Mouse (Mus musculus): ENCODE measurements around the gene Gm10134.

The Gm10134 gene

DNA sequence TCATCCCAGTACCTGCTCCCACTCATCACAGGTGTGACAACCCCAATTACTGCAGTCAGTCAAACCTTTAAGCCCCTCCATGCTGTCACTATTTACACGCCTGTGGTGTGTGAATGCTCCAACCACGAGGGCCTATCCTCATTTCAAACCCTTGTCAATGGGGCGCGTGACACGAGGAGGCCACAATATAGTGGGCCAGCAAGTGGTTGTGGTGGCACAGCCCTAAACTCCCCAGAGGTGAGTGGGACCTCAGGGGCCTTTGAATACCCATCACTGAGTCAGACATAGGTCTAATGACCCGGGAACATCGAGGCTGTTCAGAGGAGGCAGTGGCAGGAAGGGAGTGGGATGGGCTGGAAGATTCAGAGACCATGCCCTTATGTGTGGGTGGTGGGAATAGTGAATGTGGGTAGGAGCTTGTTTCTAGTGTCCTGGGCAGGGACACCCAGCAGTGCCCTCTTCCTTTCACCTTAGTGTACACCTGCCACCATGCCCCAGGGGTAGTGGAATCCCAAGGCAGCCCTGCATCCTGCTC, 28.1 kb downstream of the Gm10134 start:
- no peak for DNase-seq

DNA sequence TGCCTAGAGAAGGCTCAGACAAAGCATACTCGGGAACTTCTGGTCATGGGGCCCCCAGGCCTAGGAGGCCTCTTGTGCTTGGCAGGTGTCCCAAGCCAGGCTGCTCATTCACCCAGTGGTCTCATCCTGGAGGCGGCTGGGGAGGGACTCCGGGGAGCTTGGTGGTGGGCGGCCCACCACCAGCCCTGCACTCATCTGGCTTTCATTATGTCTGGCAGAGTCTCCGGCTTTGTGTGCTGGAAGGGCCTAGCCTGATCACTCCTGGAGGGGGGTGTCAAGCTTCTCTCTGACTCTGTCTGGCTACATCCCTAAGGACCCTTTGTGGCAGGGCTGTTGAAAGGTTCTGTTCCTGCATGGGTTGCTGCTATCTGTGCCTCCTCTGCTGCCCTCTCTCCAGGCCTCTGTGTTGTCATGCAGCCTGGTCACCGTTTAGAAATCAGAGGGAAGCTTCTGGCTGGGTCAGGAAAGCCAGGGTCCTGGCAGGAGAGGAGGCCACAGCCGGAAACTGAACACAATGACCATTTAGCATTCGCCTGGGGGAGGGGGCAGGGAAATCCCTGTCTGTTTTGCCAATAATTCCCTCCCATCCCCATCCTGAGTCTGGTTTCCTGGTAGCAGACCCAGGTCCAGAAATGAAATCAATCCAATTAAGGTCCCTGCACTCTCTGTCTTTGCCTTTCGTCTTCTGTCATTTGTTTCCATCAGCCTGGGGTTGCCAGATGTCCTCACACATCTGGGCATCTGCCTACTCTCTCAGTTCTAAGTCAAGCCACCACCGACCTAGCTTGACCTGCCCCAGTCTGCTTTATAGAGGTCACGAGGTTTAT, 28.8 kb downstream of the Gm10134 start:
- DNase-seq = no peak

DNA sequence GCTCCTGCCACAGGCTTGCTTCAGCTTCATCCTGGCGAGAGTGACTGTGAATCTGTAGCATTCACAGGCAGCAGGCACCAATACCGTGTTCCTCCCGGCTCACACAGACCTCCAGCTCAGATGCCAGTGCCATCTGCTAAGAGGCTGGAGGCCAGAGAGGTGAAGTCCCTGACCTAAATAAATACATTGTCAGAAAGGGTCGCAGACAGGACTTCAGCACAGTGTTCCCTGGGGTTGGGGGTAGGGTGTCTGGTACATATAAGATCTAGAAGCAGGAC, 29.3 kb downstream of the Gm10134 start:
- DNase-seq = no peak

DNA sequence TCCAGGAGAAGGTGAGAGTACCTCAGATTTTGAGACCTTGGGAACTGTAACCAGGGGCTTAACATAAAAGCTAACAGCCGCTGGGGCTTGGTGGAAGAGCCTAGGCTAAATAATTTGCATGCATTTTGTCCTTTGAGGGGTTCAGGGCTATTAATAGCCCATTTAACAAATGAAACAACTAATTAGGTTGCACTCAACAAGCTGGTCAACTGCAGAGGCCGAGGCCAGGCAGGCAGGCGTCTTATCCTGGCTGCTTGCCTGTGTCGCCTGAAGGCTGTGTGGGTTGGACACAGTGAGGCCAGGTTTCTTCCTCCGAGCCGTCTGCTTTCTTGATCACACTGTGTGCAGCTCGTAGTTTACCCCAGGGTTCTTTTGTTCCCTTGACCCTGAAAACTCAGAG, 29.8 kb downstream of the Gm10134 start:
- DNase-seq = no peak

DNA sequence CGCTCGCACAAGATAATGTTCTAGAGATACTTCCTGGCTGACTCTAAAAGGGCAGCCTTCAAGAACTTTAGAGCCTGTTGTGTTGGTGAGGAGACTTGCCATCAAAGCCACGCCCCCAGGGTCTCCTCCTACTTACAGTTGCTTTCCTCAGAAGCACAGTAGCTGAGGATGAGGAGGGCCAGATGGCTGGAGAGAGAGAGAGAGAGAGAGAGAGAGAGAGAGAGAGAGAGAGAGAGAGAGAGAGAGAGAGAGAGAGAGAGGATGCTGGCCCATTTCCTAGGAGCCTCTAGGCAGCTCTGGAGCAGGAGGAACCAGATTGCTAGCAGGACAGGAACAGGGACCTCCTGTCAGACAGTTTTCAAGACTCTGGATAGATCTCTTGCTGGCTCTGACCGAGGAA, 30.3 kb downstream of the Gm10134 start:
- DNase-seq = no peak

DNA sequence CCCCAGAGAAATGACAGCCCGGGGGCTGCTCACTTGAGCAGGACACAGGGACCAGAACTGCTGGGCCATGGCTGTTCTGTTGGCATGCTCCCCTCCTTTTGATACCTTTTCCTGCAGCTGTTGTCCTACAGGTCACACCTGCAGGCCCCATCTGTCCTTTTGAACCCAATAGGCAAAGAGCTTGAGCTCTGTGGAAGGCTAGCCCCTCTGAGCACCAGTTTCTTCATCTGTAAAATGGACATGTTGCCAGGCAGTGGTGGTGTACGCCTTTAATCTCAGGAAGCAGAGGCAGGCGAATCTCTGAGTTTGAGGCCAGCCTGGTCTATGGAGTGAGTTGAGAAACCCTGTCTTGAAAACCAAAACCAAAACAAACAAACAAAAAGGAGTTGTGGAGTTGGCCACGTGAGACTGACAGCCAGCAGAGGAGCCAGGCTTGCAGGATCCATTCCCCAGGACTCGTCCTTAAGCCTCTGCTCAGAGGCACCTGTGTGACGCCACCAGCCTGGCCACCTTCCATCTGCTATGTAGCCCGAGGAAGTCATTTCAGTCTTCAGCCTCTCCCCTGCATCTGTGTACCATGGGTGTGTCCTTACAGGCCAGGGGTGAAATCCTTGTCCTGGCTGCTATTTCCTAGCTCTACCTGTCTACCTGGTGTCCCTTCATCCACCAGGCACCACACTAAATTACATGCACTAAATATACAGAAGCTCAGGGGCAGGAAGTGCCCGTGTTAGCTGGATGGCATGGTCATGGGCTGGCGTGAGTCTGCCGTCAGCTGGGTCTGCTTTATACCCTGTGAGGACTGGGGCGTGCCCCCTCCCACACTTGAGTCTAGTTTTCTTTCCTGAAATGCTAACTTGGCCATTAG, 31.1 kb downstream of the Gm10134 start:
- no peak for DNase-seq

DNA sequence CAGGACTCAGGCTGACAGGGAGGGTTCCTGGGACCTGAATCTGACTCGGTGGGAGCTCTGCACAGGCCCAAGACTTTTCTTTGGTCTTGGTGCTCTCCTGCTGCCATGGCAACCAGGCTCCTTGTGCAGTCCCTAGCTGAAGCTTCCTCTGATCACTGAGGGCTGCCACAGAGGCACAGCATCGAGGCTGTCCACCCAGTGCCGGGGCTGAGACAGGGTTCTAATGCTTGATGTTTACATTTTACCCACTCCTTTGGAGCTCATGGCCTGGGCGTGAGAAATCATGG, 31.7 kb downstream of the Gm10134 start:
- no peak for DNase-seq

DNA sequence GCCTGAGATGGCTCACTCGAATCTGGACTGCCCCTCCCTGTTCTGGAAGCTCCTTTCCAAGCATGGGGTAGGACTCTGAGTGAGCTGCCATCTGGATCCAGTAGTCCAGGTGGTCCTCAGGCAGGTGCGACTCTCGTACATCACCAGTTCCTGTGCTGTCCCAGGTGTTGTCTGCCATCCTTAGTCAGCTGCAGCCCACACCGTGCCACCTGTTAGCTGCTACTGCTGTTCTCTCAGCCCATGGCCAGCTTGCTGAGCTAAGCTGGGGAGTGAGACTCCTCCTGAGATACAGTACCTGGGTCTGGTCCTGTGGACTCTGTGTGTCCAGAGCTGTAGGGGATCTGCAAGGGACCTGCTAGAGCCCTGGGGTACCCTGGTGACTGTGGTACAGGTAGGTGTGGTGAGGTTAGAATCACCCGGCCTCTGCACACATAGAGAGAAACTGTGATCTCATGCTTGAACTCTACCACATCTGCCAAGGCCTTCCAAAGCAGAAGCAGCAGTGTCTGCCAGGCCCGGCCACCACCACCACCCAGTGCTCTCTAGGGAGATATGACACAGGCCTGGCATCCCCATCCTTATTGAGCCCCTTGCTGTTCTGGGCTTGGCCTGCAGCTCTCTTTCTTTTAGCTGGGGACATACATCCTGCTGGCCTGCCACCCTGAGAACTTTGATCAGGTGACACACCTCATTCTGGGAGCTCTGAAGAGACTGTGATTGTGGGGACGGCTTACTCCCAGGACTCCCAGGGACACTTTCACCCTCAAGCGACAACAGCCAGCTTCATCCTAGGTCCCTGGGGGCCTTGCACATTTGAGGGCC, 32.3 kb downstream of the Gm10134 start:
- no peak for DNase-seq

DNA sequence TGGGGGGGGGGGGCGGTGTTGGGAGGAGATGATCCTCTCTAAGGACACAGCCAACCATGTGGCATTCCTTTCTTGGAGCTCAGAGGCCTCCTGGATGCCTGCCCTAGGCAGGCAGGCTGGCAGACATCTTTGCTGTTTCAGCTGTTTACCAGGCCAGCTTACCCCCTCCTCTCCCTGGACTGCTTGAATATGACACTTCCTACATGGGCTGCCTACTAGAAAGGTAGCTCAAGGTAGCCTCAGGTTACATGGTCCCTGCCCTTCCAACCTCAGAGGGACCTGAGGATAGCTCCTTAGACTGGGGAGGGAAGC, 32.9 kb downstream of the Gm10134 start:
- no peak for DNase-seq

DNA sequence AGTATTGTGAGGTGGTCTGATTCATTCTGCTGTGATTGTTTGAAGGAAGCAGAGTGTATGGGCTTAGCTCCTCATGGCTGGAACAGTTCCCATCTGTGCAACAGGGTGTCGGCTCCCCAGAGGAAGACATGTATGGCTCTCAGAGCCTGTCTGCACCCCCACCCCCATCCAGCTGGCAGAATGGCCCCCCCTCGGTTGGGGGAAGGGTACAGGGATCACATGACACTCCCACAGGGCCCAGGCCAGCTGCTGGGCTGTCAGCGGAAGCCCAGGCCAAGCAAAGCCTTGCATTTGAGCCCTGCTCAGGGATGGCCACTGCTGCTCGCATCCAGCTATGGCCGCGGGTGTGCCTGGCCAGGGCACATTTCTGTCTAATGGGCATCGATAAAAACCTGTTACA, 33.3 kb downstream of the Gm10134 start:
- DNase-seq = peak in 1 of 2 experiments; percentile 37

DNA sequence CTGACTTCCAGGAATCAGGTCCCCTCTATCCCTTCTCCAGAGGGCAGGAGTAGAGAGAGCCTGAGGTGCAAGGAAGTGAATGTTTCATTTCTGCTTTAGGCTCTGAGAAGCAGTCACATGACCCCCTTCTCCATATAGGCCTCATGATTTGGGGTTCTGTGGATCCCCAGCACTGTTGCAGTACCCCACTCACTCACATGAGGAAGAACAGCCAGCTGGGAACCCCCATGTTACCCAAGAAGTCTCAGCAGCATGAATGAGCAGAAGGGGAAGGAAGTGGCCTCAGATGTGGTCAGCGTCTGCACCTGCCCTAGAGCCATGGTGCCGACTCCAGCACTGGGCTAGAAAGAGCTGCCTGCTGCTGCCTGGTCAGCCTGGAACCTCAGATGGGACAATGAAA, 34.1 kb downstream of the Gm10134 start:
- peak; percentile 42 to 55 for DNase-seq

DNA sequence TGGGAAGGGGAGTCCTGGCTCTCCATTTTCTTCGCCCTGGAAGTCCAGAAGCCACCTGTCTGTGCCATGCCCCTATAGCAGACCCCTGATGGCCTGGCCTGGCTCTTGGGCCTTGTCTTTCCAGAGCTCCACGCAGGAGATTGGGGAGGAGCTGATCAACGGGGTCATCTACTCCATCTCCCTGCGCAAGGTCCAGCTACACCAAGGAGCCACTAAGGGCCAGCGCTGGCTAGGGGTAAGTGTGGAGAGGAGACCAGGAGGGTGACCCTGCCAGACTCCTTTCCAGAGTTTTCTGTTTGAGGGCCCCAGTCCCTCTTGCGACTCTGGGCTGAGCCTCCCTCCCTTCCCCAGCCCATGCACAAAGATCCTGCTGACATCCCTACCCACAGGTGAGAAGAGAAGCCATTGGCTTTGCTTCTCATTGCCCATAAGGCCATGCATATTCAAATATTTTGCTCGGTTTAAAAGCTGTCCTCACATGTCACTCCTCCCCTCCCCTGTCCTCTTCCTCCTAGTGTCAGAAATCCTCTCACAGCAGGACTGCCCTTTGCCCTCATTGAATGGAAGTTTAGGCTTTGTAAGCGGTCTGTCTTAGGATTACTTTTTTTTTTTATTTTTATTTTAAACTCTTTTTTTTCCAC, 34.8 kb downstream of the Gm10134 start:
- no peak for DNase-seq

DNA sequence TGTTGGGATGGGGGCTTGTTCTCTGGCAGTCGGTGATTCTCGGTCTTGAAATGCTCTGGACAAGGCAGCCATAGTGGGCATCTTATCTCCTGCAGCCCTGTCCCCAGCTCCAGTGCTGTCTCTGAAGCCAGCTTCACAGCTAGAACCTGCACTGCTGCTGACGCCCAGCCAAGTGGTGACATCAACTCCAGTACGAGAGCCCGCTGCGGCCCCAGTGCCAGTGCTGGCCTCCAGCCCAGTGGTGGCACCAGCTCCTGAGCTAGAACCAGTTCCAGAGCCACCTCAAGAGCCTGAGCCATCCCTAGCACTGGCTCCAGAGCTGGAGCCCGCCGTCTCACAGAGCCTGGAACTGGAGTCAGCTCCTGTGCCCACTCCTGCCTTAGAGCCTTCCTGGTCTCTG, 38.0 kb downstream of the Gm10134 start:
- DNase-seq = no peak

DNA sequence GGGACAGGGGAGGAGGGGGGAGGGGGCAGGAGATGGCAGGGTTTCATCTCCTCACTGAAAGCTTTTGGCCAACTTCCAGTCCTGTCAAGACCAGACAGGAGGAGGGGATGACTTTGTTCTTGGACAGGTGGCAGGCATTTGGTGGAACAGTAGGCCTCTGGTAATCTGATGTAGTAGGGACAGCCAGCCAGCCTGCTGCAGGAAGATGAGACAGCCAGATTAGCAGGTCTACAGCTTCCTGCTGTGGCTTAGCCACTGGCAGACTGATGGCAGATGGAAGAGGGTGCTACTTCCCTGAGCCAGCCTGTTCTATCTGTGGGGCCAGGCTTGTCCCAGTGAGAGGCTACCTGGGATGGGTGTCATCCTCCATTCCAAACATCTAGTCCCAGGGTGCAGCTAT, 40.1 kb downstream of the Gm10134 start:
- DNase-seq = no peak

DNA sequence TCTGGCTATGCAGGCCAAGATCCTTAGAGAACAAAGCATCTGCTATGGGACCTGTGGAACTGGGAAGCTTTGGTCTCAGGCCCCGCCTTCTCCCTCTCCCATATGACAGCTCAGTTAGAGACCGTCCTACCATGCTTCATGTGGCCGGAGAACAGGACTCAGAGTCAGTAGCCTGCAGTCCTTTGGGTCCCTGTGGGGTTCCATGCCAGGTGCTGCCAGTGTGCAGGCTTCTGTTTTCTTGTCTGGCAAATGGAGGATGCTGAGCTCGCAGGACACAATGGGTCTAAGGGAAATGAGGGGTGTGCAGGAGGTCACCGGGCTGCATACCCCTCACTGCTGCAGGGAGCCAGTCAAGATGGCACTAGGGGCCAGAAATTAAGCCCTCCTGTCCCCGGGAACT, 40.7 kb downstream of the Gm10134 start:
- DNase-seq = no peak

DNA sequence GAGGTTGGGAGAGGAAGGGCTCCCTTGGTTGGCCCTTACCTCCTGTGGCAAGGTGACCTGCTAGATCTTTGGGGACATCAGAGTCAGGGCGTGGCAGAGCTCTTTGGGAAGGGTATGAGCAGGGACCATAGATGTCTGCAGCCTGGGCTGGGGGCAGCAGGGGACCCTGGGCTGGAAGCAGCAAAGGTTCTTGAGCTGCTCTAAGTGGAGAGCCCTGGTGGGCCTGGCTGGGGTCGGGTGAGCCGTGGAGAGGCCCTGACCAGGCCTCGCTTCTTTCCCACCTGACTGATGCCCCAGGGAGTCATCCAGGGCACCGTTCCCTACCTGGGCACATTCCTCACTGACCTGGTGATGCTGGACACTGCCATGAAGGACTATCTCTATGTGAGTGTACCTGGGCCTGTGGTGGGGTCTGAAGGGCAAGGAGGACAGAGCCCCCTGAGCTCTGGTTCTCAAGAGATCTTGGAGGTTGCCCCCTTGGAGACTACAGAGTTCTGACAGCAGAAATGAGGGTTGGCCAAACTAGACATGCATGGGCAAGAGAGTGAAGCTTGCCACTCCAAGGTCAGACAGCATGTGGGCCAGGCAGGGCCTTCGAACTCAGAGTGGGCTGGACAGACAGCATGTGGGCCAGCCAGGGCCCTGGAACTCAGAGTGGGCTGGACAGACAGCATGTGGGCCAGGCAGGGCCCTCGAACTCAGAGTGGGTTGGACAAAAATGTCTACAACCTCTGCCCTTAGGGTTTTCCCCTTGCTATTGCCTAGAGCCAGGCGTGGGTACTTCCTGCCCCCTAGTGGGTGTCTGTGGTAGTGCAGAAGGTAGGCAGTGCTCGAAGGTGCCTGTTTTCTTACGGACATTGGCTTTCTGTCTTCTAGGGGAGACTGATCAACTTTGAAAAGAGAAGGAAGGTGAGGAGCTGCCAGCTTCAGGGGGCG, 41.6 kb downstream of the Gm10134 start:
- DNase-seq = peak; percentile 76 to 83

DNA sequence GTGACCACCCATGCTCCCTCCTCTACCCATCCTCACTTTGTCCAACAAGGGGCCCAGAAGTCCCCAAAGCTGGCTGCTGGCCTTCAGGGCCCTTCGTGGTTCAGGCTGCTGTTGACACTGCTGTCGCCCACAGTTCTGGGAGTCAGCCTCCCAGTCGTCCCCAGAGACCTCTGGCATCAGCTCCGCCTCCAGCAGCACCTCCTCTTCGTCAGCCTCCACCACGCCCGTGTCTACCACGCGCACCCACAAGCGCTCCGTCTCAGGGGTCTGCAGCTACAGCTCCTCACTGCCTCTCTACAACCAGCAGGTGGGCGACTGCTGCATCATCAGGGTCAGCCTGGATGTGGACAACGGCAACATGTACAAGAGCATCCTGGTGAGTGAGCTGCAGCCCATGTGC, 43.3 kb downstream of the Gm10134 start:
- DNase-seq = no peak

DNA sequence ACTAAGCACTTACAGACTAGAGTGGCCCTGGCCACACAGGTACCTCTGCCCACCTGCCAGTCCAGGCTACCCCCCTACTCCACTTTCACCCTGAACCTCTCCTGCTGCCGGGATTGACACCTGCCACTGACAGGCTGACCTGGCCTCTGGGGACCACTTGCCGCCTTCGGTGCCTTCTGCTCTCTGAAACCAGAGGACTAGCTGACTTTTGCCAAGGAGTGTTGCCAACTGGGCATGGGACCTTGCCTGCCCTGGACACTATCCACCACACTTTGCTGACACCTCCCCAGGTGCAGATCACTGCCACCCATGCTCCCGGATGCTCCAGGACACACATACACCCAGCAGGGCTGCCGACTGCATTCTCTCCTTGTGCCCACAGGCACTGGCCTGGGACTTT, 46.4 kb downstream of the Gm10134 start:
- no peak for DNase-seq
